Mouse (Mus musculus) duodenum, adult 2 months (tissue): Measurements from ENCODE around the gene Igfbp2. TPM values are rescaled to one million over a fixed set of nuclear protein-coding genes. Genes with fewer than 3 reads are reported as not detected.

Experiments used
- polyA plus RNA-seq: library from polyadenylated mRNA; depleted of rRNA; stranded (reverse); fragments of >200 nt; gene quantifications from 2 replicates; pipeline ENCODE4 v1.2.3, GENCODE M21; 2012; ENCODE audit warnings: low replicate concordance; rRNA removed

Igfbp2 gene
- polyA plus RNA-seq, result 5.7 and 25.8 TPM in 2 replicates

DNA sequence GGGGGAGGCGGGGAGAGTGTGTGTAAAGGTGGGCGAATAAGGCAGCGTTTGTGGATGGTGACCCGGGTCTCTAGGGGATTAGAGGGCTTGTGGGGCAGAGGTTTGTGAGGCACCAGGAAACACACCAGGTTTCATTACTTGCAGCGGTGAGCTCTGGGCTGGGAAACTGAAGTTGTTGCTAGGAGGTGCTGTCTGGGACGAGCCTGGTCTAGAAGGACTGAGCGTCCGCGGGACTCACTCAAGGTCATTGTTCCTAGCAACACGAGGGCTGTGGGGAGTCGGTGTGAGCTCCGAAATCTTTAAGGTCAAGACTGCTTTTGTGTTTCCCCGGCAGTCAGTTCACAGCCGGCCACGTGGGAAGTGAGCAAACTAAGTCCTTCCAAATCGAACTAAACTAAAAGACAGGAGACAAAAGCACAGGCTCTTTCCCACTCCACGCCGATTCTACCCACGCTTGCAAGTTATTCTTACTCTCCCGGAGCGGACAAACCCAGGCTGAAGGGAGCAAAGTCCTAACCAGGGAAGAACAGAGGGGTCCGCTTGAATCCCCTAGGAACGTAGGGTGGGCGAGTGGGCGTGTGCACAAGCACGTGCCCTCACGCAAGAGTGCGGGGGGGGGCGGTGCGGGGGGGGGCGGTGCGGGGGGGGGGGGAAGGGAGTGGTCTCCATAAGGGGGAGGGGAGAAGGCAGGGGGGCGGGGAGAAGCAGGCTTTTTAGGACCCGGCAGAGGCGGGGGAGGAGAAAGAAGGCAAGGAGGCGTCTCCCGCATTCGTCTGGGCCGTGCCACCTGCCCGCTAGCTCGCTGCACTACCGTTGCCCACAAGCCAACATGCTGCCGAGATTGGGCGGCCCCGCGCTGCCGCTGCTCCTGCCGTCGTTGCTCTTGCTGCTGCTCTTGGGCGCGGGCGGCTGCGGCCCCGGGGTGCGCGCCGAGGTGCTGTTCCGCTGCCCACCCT is at the start of gene Igfbp2:
Gene Igfbp2 (plus strand): TSS at position 753 of the 956 bp plus-strand sequence.

DNA sequence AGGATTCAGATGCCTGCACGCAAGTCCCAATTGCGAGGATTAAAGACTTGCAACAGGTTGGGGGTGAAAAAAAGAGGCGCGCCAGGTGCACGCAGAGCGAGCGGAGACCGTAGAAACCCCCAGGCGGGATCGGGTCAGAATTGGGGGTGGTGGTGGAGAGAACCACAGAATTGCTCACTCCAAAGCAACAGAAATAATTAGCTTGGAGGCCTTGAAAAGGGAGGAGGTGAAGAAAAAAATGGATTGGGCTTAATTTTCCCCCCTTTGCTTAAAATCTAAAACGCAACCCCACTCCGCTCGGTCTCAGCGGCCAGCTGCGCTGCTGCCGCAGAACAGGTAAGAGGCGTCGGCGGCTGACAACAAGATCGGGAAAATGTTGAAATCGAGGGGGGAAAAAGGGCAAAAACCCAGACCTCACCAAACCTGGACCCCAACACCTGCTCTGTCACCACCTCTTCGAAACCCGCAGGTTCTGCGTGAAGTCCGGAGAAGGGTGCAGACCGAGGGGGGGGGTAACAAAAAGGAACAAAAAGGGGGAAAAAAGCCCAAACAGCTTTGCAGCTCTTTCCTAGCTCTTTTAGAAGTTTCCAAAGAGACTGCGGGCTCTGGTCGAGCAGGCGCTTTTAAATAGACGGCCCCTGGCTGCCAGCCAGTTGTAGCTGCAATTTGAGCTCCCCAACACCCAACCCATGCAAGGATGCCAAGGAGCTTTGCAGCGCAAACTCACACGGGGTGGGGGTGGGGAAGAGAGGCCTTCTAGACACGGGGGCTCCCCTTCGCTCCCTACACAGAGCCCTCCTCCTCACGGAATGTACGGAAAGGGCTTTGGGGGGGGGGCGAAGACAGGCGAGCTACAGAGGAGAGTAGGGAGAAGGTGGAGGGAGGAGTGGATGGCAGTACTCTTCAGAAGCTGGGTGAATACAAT is 50.2 kb downstream of the Igfbp2 start, which contains the start of gene Igfbp5:
Gene Igfbp5 (minus strand): TSS at position 598 of the 925 bp plus-strand sequence.

Other genes starting within 250 kb of the Igfbp2 start
- gene Smarcal1, start 241.3 kb upstream of the Igfbp2 start, polyA plus RNA-seq, result 9.3 and 16.7 TPM in 2 replicates
- gene Ankar, start 123.9 kb upstream of the Igfbp2 start, polyA plus RNA-seq, result not detected in 2 replicates
- 169 and 198 TPM in 2 replicates for gene Rpl37a, start 113.2 kb upstream of the Igfbp2 start, polyA plus RNA-seq
- 5.3 and 7.9 TPM in 2 replicates for gene Igfbp5, start 50.4 kb downstream of the Igfbp2 start, polyA plus RNA-seq
- not detected in 2 replicates for gene Tnp1, start 191.4 kb downstream of the Igfbp2 start, polyA plus RNA-seq